Mouse (Mus musculus) hindbrain, embryonic 14.5 days (tissue): ENCODE measurements around the gene Bsn. TPM values are rescaled to one million over a fixed set of nuclear protein-coding genes. Genes with fewer than 3 reads are reported as not detected.

ENCODE experiments used
- ATAC-seq: fragments of 200-750 bp; cut with Nextera tagmentation; 2 replicates; pipeline ENCODE4 v1.8.0; 2017; ENCODE audit warnings: moderate number of reproducible peaks, mild to moderate bottlenecking, moderate TSS enrichment, moderate library complexity; ENCODE audit not compliant: low FRiP score
- DNase-seq: peaks from one replicate; pipeline ENCODE4 v3.0.0-alpha.2; 2015; ENCODE audit warnings: low spot score
- H3K27ac ChIP-seq: fragments of 300-500 bp; sonication (generic); 2 replicates; pipeline ENCODE4 v1.5.1; 2014; ENCODE audit warnings: mild to moderate bottlenecking, moderate library complexity
- H3K27me3 ChIP-seq: fragments of 300-500 bp; sonication (generic); 2 replicates; pipeline ENCODE4 v1.6.1; 2014; ENCODE audit warnings: mild to moderate bottlenecking, low read length, mixed read lengths; ENCODE audit not compliant: control insufficient read depth, insufficient read depth
- H3K36me3 ChIP-seq: fragments of 300-500 bp; sonication (generic); replicated peaks from 2 replicates; pipeline ENCODE4 v1.6.1; 2014; ENCODE audit not compliant: control insufficient read depth, insufficient read depth
- H3K4me1 ChIP-seq: fragments of 300-500 bp; sonication (generic); replicated peaks from 2 replicates; pipeline ENCODE4 v1.6.1; 2014; ENCODE audit warnings: antibody characterized with exemption, low read length, mixed read lengths; ENCODE audit not compliant: control insufficient read depth, insufficient read depth
- H3K4me2 ChIP-seq: fragments of 300-500 bp; sonication (generic); replicated peaks from 2 replicates; pipeline ENCODE4 v1.6.1; 2014; ENCODE audit warnings: mild to moderate bottlenecking, moderate library complexity
- H3K4me3 ChIP-seq: fragments of 300-500 bp; sonication (generic); replicated peaks from 2 replicates; pipeline ENCODE4 v1.5.1; 2014; ENCODE audit warnings: mild to moderate bottlenecking, low read length
- H3K9ac ChIP-seq: fragments of 300-500 bp; sonication (generic); 2 replicates; pipeline ENCODE4 v1.6.1; 2014
- H3K9me3 ChIP-seq: fragments of 300-500 bp; sonication (generic); 2 replicates; pipeline ENCODE4 v1.6.1; 2016; ENCODE audit warnings: low read length; ENCODE audit not compliant: control insufficient read depth
- WGBS: fragments of 180-500 bp; shearing (Covaris S2); extraction: QIAGEN DNeasy Blood & Tissue Kit; methylation state at CpG from one replicate; pipeline ENCODE4 v1.1.7; 2014; 5-methylcytosine and 5-hydroxymethylcytosine counted together
- polyA plus RNA-seq: library from polyadenylated mRNA; unstranded; fragments of >200 nt; fragmentation: Nextera tagmentation; extraction: Ambion mirVana; gene quantifications from 2 replicates; pipeline ENCODE4 v1.2.1, GENCODE M21; 2014

The Bsn gene
- polyA plus RNA-seq, 1 experiment from 2014 or later = 15.4 TPM

- WGBS = 71% methylated on average over 16 of the region's 16 CpGs
Measured at GRCm38 (mm10) chr9:108163646-108164284, 26.4 kb downstream of the Bsn start.

GRCm38 (mm10) chr9:108157891-108158290, 32.3 kb downstream of the Bsn start:
- ATAC-seq (no peak), DNase-seq (no peak)
- Histone ChIP-seq H3K27ac (no peak overlapping the region), H3K36me3 (peaks cover 8% of the 10 kb centered on the region; the same call in 1 of the 2 replicates), H3K4me3 (no peak overlapping the region), H3K27me3 (no peaks in the 10 kb centered on the region), H3K4me1 (no peaks in the 10 kb centered on the region), H3K9ac (no peak overlapping the region), H3K9me3 (no peaks in the 10 kb centered on the region), H3K4me2 (no peak overlapping the region)
- WGBS = 84% methylated on average over 7 of the region's 7 CpGs

More at GRCm38 (mm10) chr9:108163646-108164284, 26.4 kb downstream of the Bsn start:
- no peak for ATAC-seq
- Histone ChIP-seq H3K4me2 (no peak overlapping the region), H3K27me3 (no peaks in the 10 kb centered on the region), H3K9ac (no peak overlapping the region), H3K36me3 (no peaks in the 10 kb centered on the region; the same call in none of the 2 replicates), H3K4me3 (no peak overlapping the region), H3K27ac (no peak overlapping the region), H3K4me1 (no peaks in the 10 kb centered on the region), H3K9me3 (0 out of 2 replicates have a peak, but pooled peaks cover 4% of the 10 kb centered on the region)
- DNase-seq = no peak

- no peaks in the 10 kb centered on the region for H3K9me3 ChIP-seq
- H3K4me3 ChIP-seq = no peak overlapping the region
- H3K4me1 ChIP-seq = no peaks in the 10 kb centered on the region
- no peak overlapping the region for H3K9ac ChIP-seq
- H3K27ac ChIP-seq = no peak overlapping the region
- DNase-seq = no peak
- 92% methylated on average over 6 of the region's 6 CpGs for WGBS
- no peak for ATAC-seq
- H3K4me2 ChIP-seq = no peak overlapping the region
- H3K36me3 ChIP-seq = peaks cover 8% of the 10 kb centered on the region; the same call in 1 of the 2 replicates
- no peaks in the 10 kb centered on the region for H3K27me3 ChIP-seq
Measured at GRCm38 (mm10) chr9:108157451-108157850, 32.7 kb downstream of the Bsn start.

- WGBS = 85% methylated on average over 5 of the region's 5 CpGs
- no peak overlapping the region for H3K4me2 ChIP-seq
- H3K36me3 ChIP-seq = 0 out of 2 replicates have a peak, but pooled peaks cover 8% of the 10 kb centered on the region
Measured at GRCm38 (mm10) chr9:108156786-108157185, 33.4 kb downstream of the Bsn start.

GRCm38 (mm10) chr9:108154814-108155213, 35.4 kb downstream of the Bsn start:
- H3K9me3 ChIP-seq = no peaks in the 10 kb centered on the region
- 0 out of 2 replicates have a peak, but pooled peaks cover 8% of the 10 kb centered on the region for H3K36me3 ChIP-seq
- no peaks in the 10 kb centered on the region for H3K27me3 ChIP-seq
- ATAC-seq (no peak), DNase-seq (no peak)
- H3K9ac ChIP-seq = no peak overlapping the region
- no peak overlapping the region for H3K4me2 ChIP-seq
- H3K4me1 ChIP-seq = no peaks in the 10 kb centered on the region
- WGBS = 92% methylated on average over 12 of the region's 12 CpGs
- H3K4me3 ChIP-seq = no peak overlapping the region
- no peak overlapping the region for H3K27ac ChIP-seq

More at GRCm38 (mm10) chr9:108156786-108157185, 33.4 kb downstream of the Bsn start:
- H3K27me3 ChIP-seq = no peaks in the 10 kb centered on the region
- no peaks in the 10 kb centered on the region for H3K9me3 ChIP-seq
- no peak for DNase-seq
- H3K27ac ChIP-seq = no peak overlapping the region
- H3K4me1 ChIP-seq = no peaks in the 10 kb centered on the region
- no peak for ATAC-seq
- no peak overlapping the region for H3K9ac ChIP-seq
- no peak overlapping the region for H3K4me3 ChIP-seq

DNA sequence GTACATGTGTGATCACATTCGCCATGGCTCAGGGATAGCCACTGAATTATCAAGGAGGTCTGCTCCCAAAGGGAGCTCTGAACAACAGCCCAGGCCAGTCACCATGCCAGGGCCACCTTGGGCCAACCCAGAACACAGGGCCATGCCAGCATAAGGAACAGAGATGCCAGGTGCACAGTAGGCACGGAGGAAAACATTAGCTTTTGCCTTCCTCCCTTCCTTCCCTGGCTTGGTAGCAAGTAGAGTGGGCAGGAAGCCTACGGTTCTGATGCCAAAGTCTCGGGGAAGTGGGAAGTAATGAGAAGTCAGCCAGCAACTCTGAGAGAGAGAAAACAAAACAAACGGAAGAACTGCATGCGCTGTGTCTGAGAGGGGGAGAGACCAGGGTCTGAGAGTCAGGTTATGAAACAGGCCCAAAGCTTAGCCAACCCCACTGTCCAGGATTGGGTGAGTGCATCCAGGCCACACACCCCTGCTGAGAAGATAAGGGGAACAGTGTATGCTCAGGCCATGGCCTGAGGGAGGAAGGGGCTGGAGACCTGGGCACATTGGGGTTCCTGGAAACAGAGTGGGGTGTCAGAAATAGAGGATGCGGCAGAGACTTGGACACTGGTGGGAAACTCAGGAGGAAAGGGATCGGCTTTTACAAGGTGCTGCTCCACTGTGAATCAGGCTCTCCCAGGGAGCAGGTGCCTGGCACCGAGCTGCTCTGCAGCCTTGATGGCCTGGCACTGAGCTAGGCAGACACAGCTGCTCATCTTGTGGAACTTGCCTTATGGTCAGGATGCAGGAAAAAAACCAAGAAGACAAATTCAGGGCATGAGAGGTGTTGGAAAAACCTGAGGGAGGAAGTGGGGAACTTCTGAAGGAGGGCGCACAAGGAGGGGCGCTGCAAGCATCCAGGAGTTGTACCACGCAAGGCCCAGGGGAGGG, 36.4 kb downstream of the Bsn start:
- DNase-seq (no peak), ATAC-seq (no peak)
- no peak overlapping the region for H3K4me3 ChIP-seq
- H3K4me1 ChIP-seq = no peaks in the 10 kb centered on the region
- H3K4me2 ChIP-seq = no peak overlapping the region
- H3K9me3 ChIP-seq = no peaks in the 10 kb centered on the region
- 86% methylated on average over 12 of the region's 12 CpGs for WGBS
- H3K36me3 ChIP-seq = 0 out of 2 replicates have a peak, but pooled peaks cover 8% of the 10 kb centered on the region
- no peak overlapping the region for H3K9ac ChIP-seq
- no peaks in the 10 kb centered on the region for H3K27me3 ChIP-seq
- H3K27ac ChIP-seq = no peak overlapping the region

- H3K27ac ChIP-seq = no peak overlapping the region
- H3K9me3 ChIP-seq = no peaks in the 10 kb centered on the region
- ATAC-seq (no peak), DNase-seq (no peak)
- 50% methylated on average over 1 of the region's 1 CpGs for WGBS
- H3K4me3 ChIP-seq = no peak overlapping the region
- no peaks in the 10 kb centered on the region for H3K27me3 ChIP-seq
- H3K4me2 ChIP-seq = no peak overlapping the region
- no peaks in the 10 kb centered on the region for H3K4me1 ChIP-seq
- H3K9ac ChIP-seq = no peak overlapping the region
- 0 out of 2 replicates have a peak, but pooled peaks cover 8% of the 10 kb centered on the region for H3K36me3 ChIP-seq
Measured at GRCm38 (mm10) chr9:108150486-108150885, 39.7 kb downstream of the Bsn start.

DNA sequence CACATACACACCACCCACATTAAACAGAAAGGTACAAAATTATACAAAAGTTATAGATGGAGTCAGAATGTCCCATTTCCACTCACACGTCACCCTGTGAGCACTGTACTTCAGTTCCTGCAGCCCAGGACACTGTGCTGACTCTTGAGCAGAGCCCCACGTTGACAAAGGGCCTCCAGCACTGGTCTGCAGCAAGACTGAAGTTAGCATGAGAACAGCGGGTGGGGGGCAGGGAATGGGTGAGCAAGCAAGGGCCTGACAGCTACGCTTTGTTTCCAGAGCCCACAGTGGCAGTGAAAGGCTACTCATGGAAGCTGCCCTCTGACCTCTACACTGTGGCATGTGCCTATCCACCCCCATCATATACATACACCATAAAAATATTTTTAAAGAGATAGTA, 40.4 kb downstream of the Bsn start:
- H3K27ac ChIP-seq = no peak overlapping the region

GRCm38 (mm10) chr9:108147606-108148005, 42.6 kb downstream of the Bsn start:
- no peak overlapping the region for H3K9ac ChIP-seq
- H3K27me3 ChIP-seq = no peaks in the 10 kb centered on the region
- ATAC-seq (no peak), DNase-seq (no peak)
- no peak overlapping the region for H3K4me2 ChIP-seq
- no peak overlapping the region for H3K4me3 ChIP-seq
- H3K9me3 ChIP-seq = no peaks in the 10 kb centered on the region
- WGBS = 76% methylated on average over 5 of the region's 5 CpGs
- no peaks in the 10 kb centered on the region for H3K4me1 ChIP-seq
- H3K36me3 ChIP-seq = no peaks in the 10 kb centered on the region
- H3K27ac ChIP-seq = no peak overlapping the region

More for the DNA sequence above, 40.4 kb downstream of the Bsn start:
- DNase-seq = no peak
- no peak overlapping the region for H3K9ac ChIP-seq
- H3K27me3 ChIP-seq = no peaks in the 10 kb centered on the region
- H3K4me1 ChIP-seq = no peaks in the 10 kb centered on the region
- WGBS = 10% methylated on average over 4 of the region's 4 CpGs
- no peaks in the 10 kb centered on the region for H3K9me3 ChIP-seq
- 0 out of 2 replicates have a peak, but pooled peaks cover 8% of the 10 kb centered on the region for H3K36me3 ChIP-seq
- H3K4me2 ChIP-seq = no peak overlapping the region
- H3K4me3 ChIP-seq = no peak overlapping the region
- ATAC-seq = no peak
